Mouse (Mus musculus): Measurements from ENCODE around the gene Atoh7.
A peak's percentile ranks its signal among the peaks of the same experiment; 100 is the strongest.

Atoh7 gene

DNA sequence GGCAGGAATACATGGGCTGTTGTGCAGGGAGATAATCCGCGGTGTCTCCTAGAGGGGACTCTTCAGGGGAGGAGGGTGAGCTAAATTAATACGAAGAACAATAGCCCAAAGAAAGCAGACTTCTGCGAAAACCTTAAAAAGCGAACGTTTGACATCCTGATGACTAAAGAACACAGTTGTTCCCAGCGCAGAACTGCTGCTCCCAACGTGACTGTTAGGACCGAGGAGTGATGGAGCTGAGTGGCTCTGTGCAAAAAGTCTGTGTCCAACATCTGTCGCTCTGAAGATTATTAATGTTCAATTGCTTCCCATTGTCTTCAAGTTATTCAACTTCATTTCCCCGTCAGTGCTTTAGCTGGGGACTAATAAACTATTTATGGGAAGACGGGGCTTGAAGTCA, 1.3 kb upstream of the Atoh7 start:
- DNase-seq (ENCODE audit: low spot score in 2 of 2): no peak

GRCm38 (mm10) chr10:63099941-63100562, 601 bp downstream of the Atoh7 start:
- DNase-seq (ENCODE audit: low spot score in 2 of 2): peak; percentile 78 to 79

- no peak for DNase-seq (ENCODE audit: low spot score in 2 of 2)
These were observed 1.2 kb downstream of the Atoh7 start for GRCm38 (mm10) chr10:63100657-63101056.

GRCm38 (mm10) chr10:63113027-63113604, 13.7 kb downstream of the Atoh7 start:
- DNase-seq (ENCODE audit: low spot score in 2 of 2): no peak

GRCm38 (mm10) chr10:63113716-63114360, 14.4 kb downstream of the Atoh7 start:
- no peak for DNase-seq (ENCODE audit: low spot score in 2 of 2)

DNA sequence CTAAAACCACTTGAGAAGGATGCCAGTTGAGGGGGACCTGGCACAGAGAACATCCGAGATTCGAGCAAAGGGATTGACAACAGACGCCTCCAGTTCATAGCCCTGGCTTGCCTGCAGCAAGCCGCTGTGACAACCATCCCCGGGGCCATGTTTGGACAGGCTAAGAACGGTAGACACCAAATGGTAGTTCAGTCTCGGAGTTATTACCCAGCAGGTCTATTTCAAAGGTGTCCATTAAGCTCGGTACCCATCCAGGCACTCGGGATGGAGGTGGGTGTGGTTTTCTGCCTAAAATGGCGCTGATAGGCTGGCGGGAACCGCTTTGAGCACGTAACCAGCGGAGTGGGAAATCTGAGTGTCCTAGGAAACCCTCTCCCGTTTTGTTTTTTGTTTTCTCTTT, 16.4 kb downstream of the Atoh7 start:
- no peak for DNase-seq (ENCODE audit: low spot score in 2 of 2)

GRCm38 (mm10) chr10:63116376-63116775, 16.9 kb downstream of the Atoh7 start:
- no peak for DNase-seq (ENCODE audit: low spot score in 2 of 2)

DNA sequence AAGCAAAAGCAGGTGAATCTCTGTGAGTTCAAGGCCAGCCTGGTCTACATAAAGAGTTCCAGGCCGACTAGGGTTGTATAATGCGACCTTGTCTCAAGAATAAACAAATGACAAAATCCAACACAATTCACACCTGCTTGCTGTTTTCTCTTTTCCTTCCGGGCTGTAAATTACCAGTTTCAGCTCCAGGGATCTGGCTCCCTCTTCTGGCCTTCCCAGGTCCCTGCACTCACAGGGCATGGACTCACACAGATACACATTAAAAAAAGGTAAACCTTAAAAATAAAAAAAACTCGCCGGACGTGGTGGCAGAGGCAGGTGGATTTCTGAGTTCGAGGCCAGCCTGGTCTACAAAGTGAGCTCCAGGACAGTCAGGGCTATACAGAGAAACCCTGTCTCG, 18.1 kb downstream of the Atoh7 start:
- DNase-seq (ENCODE audit: low spot score in 2 of 2): no peak

DNA sequence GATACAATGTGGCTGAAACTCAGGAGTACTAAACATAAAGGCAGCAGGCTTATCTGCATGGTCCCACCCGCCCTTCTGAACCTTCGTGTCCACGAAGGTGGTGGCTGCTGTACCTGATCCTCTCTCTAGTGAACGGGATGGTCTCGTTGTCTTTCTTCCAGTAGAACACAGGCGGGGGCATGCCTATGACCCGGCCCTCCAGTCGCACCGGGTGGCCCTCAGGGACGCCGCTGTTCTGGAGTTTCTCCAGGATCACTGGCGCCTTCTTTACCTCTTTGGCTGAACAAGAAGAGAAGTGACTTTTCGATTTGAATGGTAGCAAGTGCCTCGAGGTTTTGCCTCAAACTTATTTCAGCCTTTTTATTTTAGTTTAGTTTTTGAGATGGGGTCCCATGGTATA, 20.5 kb downstream of the Atoh7 start:
- DNase-seq (ENCODE audit: low spot score in 2 of 2): no peak

- DNase-seq (ENCODE audit: low spot score in 2 of 2): no peak
These were observed 22.5 kb downstream of the Atoh7 start for GRCm38 (mm10) chr10:63121961-63122360.

- peak in 1 of 2 experiments; percentile 53 for DNase-seq (ENCODE audit: low spot score in 2 of 2)
These were observed 23.1 kb downstream of the Atoh7 start for GRCm38 (mm10) chr10:63122516-63122915.

- no peak for DNase-seq (ENCODE audit: low spot score in 2 of 2)
These were observed 23.7 kb downstream of the Atoh7 start for GRCm38 (mm10) chr10:63123141-63123540.

GRCm38 (mm10) chr10:63124016-63124415, 24.6 kb downstream of the Atoh7 start:
- no peak for DNase-seq (ENCODE audit: low spot score in 2 of 2)

- DNase-seq (ENCODE audit: low spot score in 2 of 2): no peak
These were observed 25.9 kb downstream of the Atoh7 start for GRCm38 (mm10) chr10:63125343-63125742.

GRCm38 (mm10) chr10:63126116-63126515, 26.7 kb downstream of the Atoh7 start:
- no peak for DNase-seq (ENCODE audit: low spot score in 2 of 2)

DNA sequence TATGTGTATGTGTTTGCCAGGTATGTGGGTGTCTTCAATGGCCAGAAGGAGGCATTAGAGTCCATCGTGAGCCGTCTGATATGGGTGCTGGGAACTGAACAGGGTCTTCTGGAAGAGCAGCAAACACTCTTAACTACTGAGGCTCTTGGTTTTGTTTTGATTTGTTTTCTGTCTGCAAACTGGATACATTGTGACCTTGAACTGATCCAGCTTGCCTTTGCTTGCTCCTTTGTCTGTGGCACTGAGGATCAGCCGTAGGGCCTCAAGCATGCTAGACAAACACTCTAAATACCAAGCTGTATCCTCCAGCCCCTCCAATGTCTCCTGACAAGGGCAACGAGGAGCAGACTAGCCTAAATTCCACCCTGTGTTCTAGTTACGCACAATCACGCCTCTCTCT, 27.7 kb downstream of the Atoh7 start:
- no peak for DNase-seq (ENCODE audit: low spot score in 2 of 2)

DNA sequence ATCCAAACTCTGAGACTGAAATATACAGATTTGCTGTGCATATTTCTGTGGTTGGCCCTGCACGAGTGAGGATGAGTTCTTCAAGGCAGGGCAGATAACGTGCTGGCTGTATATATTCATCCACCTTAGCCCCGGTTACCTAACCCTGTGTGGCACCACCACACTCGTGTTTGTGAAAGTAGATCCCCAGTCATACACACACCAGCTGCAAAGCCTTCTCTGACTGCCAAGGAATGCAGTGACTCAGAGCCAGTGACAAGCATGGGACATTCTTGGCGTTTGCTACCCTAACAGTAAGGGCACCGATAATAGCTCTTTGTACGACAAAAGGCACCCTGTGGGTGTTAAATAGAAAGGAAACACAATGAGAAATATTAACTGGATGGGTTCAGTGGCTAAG, 28.8 kb downstream of the Atoh7 start:
- peak; percentile 46 to 64 for DNase-seq (ENCODE audit: low spot score in 2 of 2)

GRCm38 (mm10) chr10:63130500-63130899, 31.0 kb downstream of the Atoh7 start:
- no peak for DNase-seq (ENCODE audit: low spot score in 2 of 2)

GRCm38 (mm10) chr10:63132356-63132755, 32.9 kb downstream of the Atoh7 start:
- no peak for DNase-seq (ENCODE audit: low spot score in 2 of 2)

DNA sequence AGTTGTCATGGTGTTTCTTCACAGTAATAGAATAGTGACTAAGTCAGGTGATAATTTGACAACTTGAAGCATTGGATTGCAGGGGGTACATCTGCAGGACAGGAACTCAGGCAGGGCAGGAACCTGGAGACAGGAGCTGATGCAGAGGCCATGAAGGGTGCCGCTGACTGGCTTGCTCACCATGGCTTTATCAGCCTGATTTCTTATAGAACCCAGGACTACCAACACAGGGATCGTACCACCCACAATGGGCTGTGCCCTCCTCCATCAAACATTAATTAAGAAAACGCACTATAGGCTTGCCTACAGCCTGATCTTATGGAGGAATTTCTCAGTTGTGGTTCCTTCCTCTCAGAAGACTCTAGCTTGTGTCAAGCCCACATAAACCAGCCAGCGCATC, 33.9 kb downstream of the Atoh7 start:
- DNase-seq (ENCODE audit: low spot score in 2 of 2): no peak

- no peak for DNase-seq (ENCODE audit: low spot score in 2 of 2)
These were observed 36.2 kb downstream of the Atoh7 start for GRCm38 (mm10) chr10:63135680-63136079.

DNA sequence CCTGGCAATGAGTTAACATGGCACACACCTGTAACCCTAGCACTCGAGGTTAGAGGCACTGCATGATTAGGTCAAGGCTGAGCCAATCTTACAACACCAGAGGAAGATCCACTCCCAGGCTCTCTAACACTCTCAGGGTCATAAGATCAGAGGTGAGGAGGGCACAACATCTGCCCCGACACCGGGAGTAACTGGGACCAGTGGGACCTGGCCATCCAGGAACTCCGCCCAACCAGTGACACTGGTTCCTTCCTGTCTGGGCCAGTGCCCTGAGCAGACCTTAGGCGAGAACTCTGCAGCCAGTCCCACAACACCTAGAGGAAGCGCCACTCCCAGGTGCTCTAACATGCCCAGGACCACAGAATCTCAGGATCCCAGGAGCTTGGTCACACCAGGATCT, 37.0 kb downstream of the Atoh7 start:
- DNase-seq (ENCODE audit: low spot score in 2 of 2): no peak

DNA sequence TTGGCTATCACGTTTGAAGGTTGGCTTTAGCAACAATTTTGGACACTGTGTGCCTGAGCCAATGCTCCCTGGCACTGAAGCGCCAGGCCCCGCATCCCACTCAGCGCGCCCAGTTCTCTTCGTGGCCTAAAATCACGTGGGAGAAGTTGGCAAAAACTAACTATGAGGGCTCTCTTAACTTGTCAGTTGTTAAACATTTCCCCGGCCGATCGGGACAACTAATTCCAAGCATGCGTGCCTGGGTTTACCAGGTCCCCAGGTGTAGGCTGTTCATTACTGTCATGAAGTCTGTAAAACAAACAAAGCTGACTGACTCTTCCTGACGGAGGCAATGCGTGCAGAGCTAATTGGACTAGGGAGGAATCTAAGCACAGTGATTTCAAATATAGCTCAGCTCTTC, 43.2 kb downstream of the Atoh7 start:
- DNase-seq (ENCODE audit: low spot score in 2 of 2): no peak
